Mouse (Mus musculus) small intestine, adult 2 months (tissue): ENCODE data around the gene Slc6a9. TPM values are rescaled to one million over a fixed set of nuclear protein-coding genes. Genes with fewer than 3 reads are reported as not detected.

Source experiments
- H3K27ac ChIP-seq: fragments of 200-500 bp; 2 replicates; pipeline ENCODE4 v1.5.1; 2012; ENCODE audit warnings: low read depth, low read length, control low read depth, inconsistent platforms; ENCODE audit not compliant: insufficient read depth
- H3K27me3 ChIP-seq: fragments of 200-500 bp; 2 replicates; pipeline ENCODE4 v1.6.1; 2012; ENCODE audit warnings: mild to moderate bottlenecking, moderate library complexity, low read length, inconsistent platforms; ENCODE audit not compliant: control insufficient read depth, insufficient read depth
- H3K36me3 ChIP-seq: fragments of 200-500 bp; 2 replicates; pipeline ENCODE4 v1.6.1; 2012; ENCODE audit warnings: mild to moderate bottlenecking, low read length, control low read depth, inconsistent platforms; ENCODE audit not compliant: control insufficient read depth, insufficient read depth
- H3K4me1 ChIP-seq: fragments of 200-500 bp; 2 replicates; pipeline ENCODE4 v1.6.1; 2012; ENCODE audit warnings: low read length, inconsistent platforms, mixed read lengths; ENCODE audit not compliant: control insufficient read depth, insufficient read depth, insufficient read length
- H3K4me3 ChIP-seq: fragments of 200-500 bp; 2 replicates; pipeline ENCODE4 v1.5.1; 2012; ENCODE audit warnings: low read depth, mild to moderate bottlenecking, control low read depth, inconsistent platforms, low read length, moderate library complexity
- CTCF ChIP-seq: fragments of 200-500 bp; IDR thresholded peaks from 2 replicates; pipeline ENCODE4 v1.5.1; 2012; ENCODE audit warnings: low read depth, mild to moderate bottlenecking, control low read depth, inconsistent platforms, low read length, moderate library complexity, mixed read lengths; ENCODE audit not compliant: insufficient replicate concordance, insufficient read length; ENCODE audit errors: extremely low read depth
- POLR2A ChIP-seq: fragments of 200-500 bp; IDR thresholded peaks from 2 replicates; pipeline ENCODE4 v1.6.1; 2012; ENCODE audit warnings: low read depth, mild to moderate bottlenecking, control low read depth, inconsistent platforms, low read length, moderate library complexity
- WGBS: fragments of 180-500 bp; shearing (Covaris S2); methylation state at CpG from one replicate; pipeline ENCODE4 v1.1.7; 2018; 5-methylcytosine and 5-hydroxymethylcytosine counted together
- polyA plus RNA-seq: library from polyadenylated mRNA; depleted of rRNA; stranded (reverse); fragments of >200 nt; gene quantifications from 2 replicates; pipeline ENCODE4 v1.2.3, GENCODE M21; 2012

Gene Slc6a9
- polyA plus RNA-seq, 1 experiment, result 42.8 TPM

- H3K27me3 ChIP-seq, result no peaks in the 10 kb centered on the region
- H3K27ac ChIP-seq, result no peak overlapping the region
- H3K4me1 ChIP-seq, result no peaks in the 10 kb centered on the region
- H3K4me3 ChIP-seq, result no peak overlapping the region
- no peaks in the 10 kb centered on the region for H3K36me3 ChIP-seq
- 69% methylated on average over 4 of the region's 4 CpGs for WGBS
- TF ChIP-seq CTCF (no peak), POLR2A (no peak)
Observed at GRCm38 (mm10) chr4:117814333-117814732, 20.0 kb upstream of the Slc6a9 start.

GRCm38 (mm10) chr4:117816776-117817175, 17.5 kb upstream of the Slc6a9 start:
- Histone ChIP-seq H3K4me1 (no peaks in the 10 kb centered on the region), H3K4me3 (no peak overlapping the region), H3K27ac (no peak overlapping the region), H3K27me3 (no peaks in the 10 kb centered on the region), H3K36me3 (no peaks in the 10 kb centered on the region)
- TF ChIP-seq CTCF (no peak), POLR2A (no peak)
- 80% methylated on average over 5 of the region's 5 CpGs for WGBS

DNA sequence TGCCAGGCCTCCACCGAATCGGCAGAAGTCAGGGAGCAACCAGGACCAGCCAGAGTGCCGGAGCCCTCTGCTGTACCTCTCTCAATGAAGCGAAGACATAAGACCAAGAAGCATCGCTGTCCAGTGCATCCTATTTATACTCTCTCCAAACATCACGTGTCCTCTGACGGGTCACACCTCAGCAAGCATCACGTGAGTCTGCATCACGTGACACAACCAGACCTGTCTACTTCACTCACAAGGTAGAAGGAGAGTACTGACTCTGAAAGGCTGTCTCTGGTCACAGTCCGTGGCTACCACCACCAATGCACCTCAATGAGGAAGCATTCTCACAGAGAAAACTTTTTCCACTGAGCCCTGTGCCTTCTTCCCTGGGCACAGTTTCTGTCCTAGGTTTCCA, 16.3 kb upstream of the Slc6a9 start:
- no peak for TF ChIP-seq CTCF
- Histone ChIP-seq H3K4me3 (no peak overlapping the region), H3K36me3 (no peaks in the 10 kb centered on the region), H3K27ac (no peak overlapping the region), H3K27me3 (no peaks in the 10 kb centered on the region), H3K4me1 (no peaks in the 10 kb centered on the region)
- WGBS, result 92% methylated on average over 10 of the region's 10 CpGs

- no peak overlapping the region for H3K4me3 ChIP-seq
- H3K27me3 ChIP-seq, result no peaks in the 10 kb centered on the region
- H3K4me1 ChIP-seq, result peaks cover 25% of the 10 kb centered on the region
- no peaks in the 10 kb centered on the region for H3K36me3 ChIP-seq
- no peak overlapping the region for H3K27ac ChIP-seq
- 74% methylated on average over 8 of the region's 8 CpGs for WGBS
- TF ChIP-seq POLR2A (no peak), CTCF (no peak)
Observed at GRCm38 (mm10) chr4:117828572-117829145, 5.6 kb upstream of the Slc6a9 start.

- TF ChIP-seq CTCF (peak; percentile 86), POLR2A (peak; percentile 26; the same call in 1 of the 2 replicates)
- WGBS, result 5% methylated on average over 12 of the region's 12 CpGs
- Histone ChIP-seq H3K27me3 (no peaks in the 10 kb centered on the region), H3K27ac (peak overlapping the region; percentile 77), H3K4me1 (peaks cover 25% of the 10 kb centered on the region), H3K4me3 (peak overlapping the region; percentile 30; the same call in 1 of the 2 replicates), H3K36me3 (no peaks in the 10 kb centered on the region)
Observed at GRCm38 (mm10) chr4:117829260-117830123, 4.8 kb upstream of the Slc6a9 start.

DNA sequence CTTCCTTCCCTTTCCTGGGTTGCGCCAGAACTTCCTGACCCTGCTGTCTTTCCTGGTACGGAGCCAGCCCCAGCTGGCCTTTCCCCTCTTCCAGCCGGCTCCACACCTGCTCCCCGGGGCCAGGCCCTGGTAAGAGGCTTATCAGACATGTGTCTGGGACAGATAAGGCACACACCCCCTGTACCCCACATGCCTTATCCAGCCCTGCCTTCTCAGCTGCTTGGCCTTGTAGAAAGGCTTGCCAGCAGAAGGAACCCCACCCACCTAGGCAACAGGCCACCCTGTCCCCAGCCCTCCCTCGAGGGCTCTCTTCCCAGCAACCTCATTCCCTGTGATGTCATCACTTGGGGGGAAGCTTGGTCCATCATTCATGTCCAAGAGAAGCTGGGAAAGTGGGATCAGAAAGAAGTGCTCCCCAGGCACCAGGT, 4.2 kb upstream of the Slc6a9 start:
- no peaks in the 10 kb centered on the region for H3K36me3 ChIP-seq
- no peak overlapping the region for H3K4me3 ChIP-seq
- H3K4me1 ChIP-seq, result peaks cover 25% of the 10 kb centered on the region
- peak overlapping the region; percentile 77 for H3K27ac ChIP-seq
- 7% methylated on average over 5 of the region's 5 CpGs for WGBS
- H3K27me3 ChIP-seq, result no peaks in the 10 kb centered on the region
- TF ChIP-seq POLR2A, result no peak

DNA sequence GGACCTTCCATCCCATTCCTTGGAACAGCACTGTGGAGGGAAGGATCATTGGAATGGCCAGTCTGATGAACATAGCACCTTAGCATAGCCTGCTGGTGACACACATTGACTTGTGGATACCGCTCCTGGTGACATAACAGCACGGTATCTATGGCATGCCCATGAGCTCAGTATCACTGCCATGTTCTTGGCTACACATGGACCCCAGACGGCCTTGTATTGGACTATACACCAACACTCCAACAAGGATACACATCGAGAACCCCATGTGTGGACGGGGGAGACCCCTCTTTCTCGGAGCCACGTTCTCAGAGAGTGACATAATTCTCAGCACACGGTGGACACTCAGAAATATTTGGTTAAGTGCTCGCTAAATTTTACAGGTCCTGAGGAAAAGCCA, 3.5 kb upstream of the Slc6a9 start:
- H3K27ac ChIP-seq, result no peak overlapping the region
- H3K36me3 ChIP-seq, result no peaks in the 10 kb centered on the region
- no peak overlapping the region for H3K4me3 ChIP-seq
- H3K4me1 ChIP-seq, result peaks cover 25% of the 10 kb centered on the region
- WGBS, result 91% methylated on average over 9 of the region's 9 CpGs
- H3K27me3 ChIP-seq, result no peaks in the 10 kb centered on the region
- TF ChIP-seq CTCF, result no peak
- TF ChIP-seq POLR2A, result no peak
